Mouse (Mus musculus) lung, postnatal 0 days (tissue): Measurements from ENCODE around the gene Uba3. TPM values are rescaled to one million over a fixed set of nuclear protein-coding genes. Genes with fewer than 3 reads are reported as not detected.

Experiments used
- ATAC-seq: fragments of 200-750 bp; cut with Nextera tagmentation; 2 replicates; pipeline ENCODE4 v1.8.0; 2017; ENCODE audit warnings: moderate library complexity
- DNase-seq: peaks from one replicate; pipeline ENCODE4 v3.0.0-alpha.2; 2016; ENCODE audit warnings: low spot score
- H3K27ac ChIP-seq: fragments of 300-500 bp; sonication (generic); 2 replicates; pipeline ENCODE4 v1.5.1; 2014; ENCODE audit warnings: antibody characterized with exemption, mild to moderate bottlenecking, low read length, mixed read lengths
- H3K27me3 ChIP-seq: fragments of 300-500 bp; sonication (generic); replicated peaks from 2 replicates; pipeline ENCODE4 v1.6.1; 2014; ENCODE audit warnings: low read length, mixed read lengths; ENCODE audit not compliant: insufficient read depth
- H3K36me3 ChIP-seq: fragments of 300-500 bp; sonication (generic); 2 replicates; pipeline ENCODE4 v1.6.1; 2014; ENCODE audit warnings: low read length, mixed read lengths; ENCODE audit not compliant: insufficient read depth
- H3K4me1 ChIP-seq: fragments of 300-500 bp; sonication (generic); 2 replicates; pipeline ENCODE4 v1.6.1; 2014; ENCODE audit warnings: antibody characterized with exemption, low read depth, low read length, mixed read lengths; ENCODE audit not compliant: insufficient read depth
- H3K4me2 ChIP-seq: fragments of 300-500 bp; sonication (generic); replicated peaks from 2 replicates; pipeline ENCODE4 v1.6.1; 2014; ENCODE audit warnings: low read depth, mild to moderate bottlenecking, low read length, moderate library complexity, mixed read lengths
- H3K4me3 ChIP-seq: fragments of 300-500 bp; sonication (generic); 2 replicates; pipeline ENCODE4 v1.5.1; 2014; ENCODE audit warnings: low read depth, low read length
- H3K9ac ChIP-seq: fragments of 300-500 bp; sonication (generic); replicated peaks from 2 replicates; pipeline ENCODE4 v1.6.1; 2014; ENCODE audit warnings: low read depth, mild to moderate bottlenecking
- H3K9me3 ChIP-seq: fragments of 300-500 bp; sonication (generic); 2 replicates; pipeline ENCODE4 v1.6.1; 2016; ENCODE audit warnings: low read length, mixed read lengths
- CTCF ChIP-seq: IDR thresholded peaks from 2 replicates; pipeline ENCODE4 v1.5.1; 2016; ENCODE audit warnings: antibody characterized with exemption, mild to moderate bottlenecking
- EP300 ChIP-seq: IDR thresholded peaks from 2 replicates; pipeline ENCODE4 v1.6.1; 2016; ENCODE audit warnings: antibody characterized with exemption, mild to moderate bottlenecking, control low read depth
- WGBS: fragments of 180-500 bp; shearing (Covaris S2); extraction: QIAGEN DNeasy Blood & Tissue Kit; methylation state at CpG from one replicate; pipeline ENCODE4 v1.1.7; 2014; 5-methylcytosine and 5-hydroxymethylcytosine counted together
- polyA plus RNA-seq: library from polyadenylated mRNA; unstranded; fragments of >200 nt; fragmentation: Nextera tagmentation; extraction: Ambion mirVana; gene quantifications from 2 replicates; pipeline ENCODE4 v1.2.1, GENCODE M21; 2015

The Uba3 gene
- polyA plus RNA-seq, 1 experiment from 2014 or later: 35.8 TPM

- no peak for DNase-seq
- no peak for TF ChIP-seq CTCF
- no peak for TF ChIP-seq EP300
- Histone ChIP-seq H3K9ac (no peak overlapping the region), H3K27ac (no peak overlapping the region), H3K4me1 (0 out of 2 replicates have a peak, but pooled peaks cover 4% of the 10 kb centered on the region), H3K9me3 (no peaks in the 10 kb centered on the region), H3K4me2 (no peak overlapping the region), H3K4me3 (no peak overlapping the region), H3K27me3 (no peaks in the 10 kb centered on the region), H3K36me3 (peaks cover 1% of the 10 kb centered on the region; the same call in 1 of the 2 replicates)
- 90% methylated on average over 8 of the region's 8 CpGs for WGBS
- no peak for ATAC-seq
These were observed 19.1 kb upstream of the Uba3 start for GRCm38 (mm10) chr6:97224505-97224904.

DNA sequence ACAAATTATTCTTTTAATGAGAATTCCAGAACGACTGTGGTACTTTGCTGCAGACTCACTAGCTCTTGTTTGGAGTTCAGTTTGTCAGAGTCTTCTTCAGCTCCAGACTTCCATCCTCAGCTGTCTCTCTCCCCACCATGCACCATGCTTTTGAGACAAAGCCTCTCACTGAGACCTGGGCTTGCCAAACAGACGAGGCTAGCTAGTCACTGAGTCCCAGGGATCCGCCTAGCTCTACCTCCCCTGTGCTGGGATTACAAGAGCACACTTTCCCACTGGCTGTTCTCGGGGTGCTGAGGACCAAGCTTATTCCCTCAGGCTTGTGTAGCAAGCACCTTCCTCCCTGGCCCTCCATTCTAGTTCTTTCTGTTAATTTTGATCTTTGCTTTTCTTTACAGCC, 18.1 kb upstream of the Uba3 start:
- 83% methylated on average over 4 of the region's 4 CpGs for WGBS
- ATAC-seq (no peak), DNase-seq (no peak)
- no peak overlapping the region for H3K4me2 ChIP-seq
- TF ChIP-seq CTCF: no peak
- no peak for TF ChIP-seq EP300
- H3K9ac ChIP-seq: no peak overlapping the region
- H3K4me3 ChIP-seq: no peak overlapping the region
- H3K27ac ChIP-seq: no peak overlapping the region
- 0 out of 2 replicates have a peak, but pooled peaks cover 4% of the 10 kb centered on the region for H3K4me1 ChIP-seq
- no peaks in the 10 kb centered on the region for H3K9me3 ChIP-seq
- H3K27me3 ChIP-seq: no peaks in the 10 kb centered on the region
- no peaks in the 10 kb centered on the region for H3K36me3 ChIP-seq

- no peak overlapping the region for H3K9ac ChIP-seq
These were observed 17.6 kb upstream of the Uba3 start for GRCm38 (mm10) chr6:97222931-97223467.

DNA sequence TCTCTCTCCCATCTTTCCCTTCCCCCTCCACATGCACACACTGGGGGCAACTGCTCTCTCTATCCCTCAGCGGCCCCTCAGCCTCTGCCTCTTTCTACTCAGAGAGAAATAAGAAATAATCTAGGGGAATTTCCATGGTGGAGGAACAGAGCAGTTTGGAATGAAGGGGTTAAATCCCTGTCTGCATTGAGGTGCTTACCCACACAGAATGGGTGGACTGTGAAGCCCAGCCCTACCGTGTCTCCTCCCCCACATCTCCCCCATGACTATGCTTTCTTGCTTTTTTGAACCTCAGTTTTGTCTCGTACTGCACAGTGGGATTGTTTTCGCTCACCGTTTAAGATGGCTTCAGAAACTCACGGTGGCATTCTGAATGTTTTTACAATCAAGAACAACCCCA, 16.9 kb upstream of the Uba3 start:
- Histone ChIP-seq H3K27me3 (no peaks in the 10 kb centered on the region), H3K4me2 (no peak overlapping the region), H3K27ac (no peak overlapping the region), H3K9ac (no peak overlapping the region), H3K4me3 (no peak overlapping the region), H3K9me3 (no peaks in the 10 kb centered on the region), H3K4me1 (0 out of 2 replicates have a peak, but pooled peaks cover 4% of the 10 kb centered on the region), H3K36me3 (no peaks in the 10 kb centered on the region)
- no peak for TF ChIP-seq EP300
- no peak for TF ChIP-seq CTCF
- 55% methylated on average over 6 of the region's 6 CpGs for WGBS
- DNase-seq (no peak), ATAC-seq (no peak)

More at GRCm38 (mm10) chr6:97222931-97223467, 17.6 kb upstream of the Uba3 start:
- Histone ChIP-seq H3K4me1 (0 out of 2 replicates have a peak, but pooled peaks cover 4% of the 10 kb centered on the region), H3K27ac (no peak overlapping the region), H3K4me3 (no peak overlapping the region), H3K4me2 (no peak overlapping the region), H3K27me3 (no peaks in the 10 kb centered on the region), H3K36me3 (no peaks in the 10 kb centered on the region), H3K9me3 (no peaks in the 10 kb centered on the region)
- TF ChIP-seq EP300 (no peak), CTCF (no peak)
- DNase-seq: no peak
- 41% methylated on average over 5 of the region's 5 CpGs for WGBS
- no peak for ATAC-seq

GRCm38 (mm10) chr6:97221205-97222025, 16.0 kb upstream of the Uba3 start:
- Histone ChIP-seq H3K4me2 (no peak overlapping the region), H3K36me3 (no peaks in the 10 kb centered on the region), H3K9me3 (no peaks in the 10 kb centered on the region), H3K4me1 (0 out of 2 replicates have a peak, but pooled peaks cover 4% of the 10 kb centered on the region), H3K9ac (no peak overlapping the region), H3K27me3 (no peaks in the 10 kb centered on the region), H3K4me3 (no peak overlapping the region), H3K27ac (no peak overlapping the region)
- DNase-seq: no peak
- WGBS: 53% methylated on average over 15 of the region's 15 CpGs
- ATAC-seq: no peak
- no peak for TF ChIP-seq CTCF
- TF ChIP-seq EP300: no peak

DNA sequence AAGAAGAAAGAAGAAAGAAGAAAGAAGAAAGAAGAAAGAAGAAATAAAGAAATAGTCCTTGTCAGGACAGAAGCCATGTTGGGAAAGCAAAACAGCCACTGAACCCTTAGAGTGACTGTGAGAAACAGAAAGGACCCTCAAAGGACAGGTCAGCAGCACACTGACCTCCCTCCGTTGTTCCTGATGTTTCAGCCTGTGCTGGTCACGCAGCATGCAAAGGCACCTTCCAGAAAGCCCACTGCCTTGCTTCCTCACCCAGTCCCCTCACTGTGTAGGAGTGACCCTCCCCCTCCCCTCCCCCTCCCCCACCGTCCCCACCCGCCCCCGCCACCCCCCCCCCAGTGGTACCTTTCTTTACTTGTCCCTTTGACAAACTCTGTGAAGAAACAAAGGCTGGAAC, 15.2 kb upstream of the Uba3 start:
- no peak overlapping the region for H3K4me2 ChIP-seq
- H3K9me3 ChIP-seq: no peaks in the 10 kb centered on the region
- no peak overlapping the region for H3K9ac ChIP-seq
- 62% methylated on average over 2 of the region's 5 CpGs for WGBS
- H3K4me3 ChIP-seq: no peak overlapping the region
- TF ChIP-seq EP300: no peak
- TF ChIP-seq CTCF: no peak
- H3K27ac ChIP-seq: no peak overlapping the region
- ATAC-seq (no peak), DNase-seq (no peak)
- H3K4me1 ChIP-seq: 0 out of 2 replicates have a peak, but pooled peaks cover 4% of the 10 kb centered on the region
- H3K36me3 ChIP-seq: no peaks in the 10 kb centered on the region
- H3K27me3 ChIP-seq: no peaks in the 10 kb centered on the region
